Mouse (Mus musculus) layer of hippocampus, postnatal 25 days (tissue): ENCODE measurements around the gene Adi1. TPM values are rescaled to one million over a fixed set of nuclear protein-coding genes. Genes with fewer than 3 reads are reported as not detected.

ENCODE experiments used
- microRNA-seq, 2 experiments: library from miRNA; unstranded; fragments of <30 nt; microRNA quantifications; one replicate each; pipeline ENCODE4 v1.2.0; 2021
- total RNA-seq, 2 experiments: library from RNA; stranded (reverse); gene quantifications; 2 replicates each; pipeline ENCODE4 v1.2.3; 2021

Gene Adi1
- total RNA-seq, 2 experiments from 2014 or later: 29.7 to 35.0 TPM

Small RNA genes within 50 kb of the gene (microRNA-seq; reads per million reads assigned to microRNA genes)
- 0.18 to 1.00 reads per million in 2 experiments for gene Mir6937

Other genes with a start within 250 kb of the Adi1 start
- gene Dcdc2c, start 122.8 kb upstream of the Adi1 start, total RNA-seq: under 1 TPM; 0.25 to 0.52 TPM
- under 1 TPM; 0.44 to 0.45 TPM for gene Allc, start 92.7 kb upstream of the Adi1 start, total RNA-seq
- gene Colec11, start 51.9 kb upstream of the Adi1 start, total RNA-seq: under 1 TPM; 0.42 to 0.69 TPM
- gene Rps7, start 39.3 kb upstream of the Adi1 start, total RNA-seq: 100 to 1,000 TPM; 257 to 314 TPM
- gene Rnaseh1, start 25.6 kb upstream of the Adi1 start, total RNA-seq: 10 to 100 TPM; 12.0 to 16.9 TPM
- 10 to 100 TPM; 57.9 to 59.4 TPM for gene Trappc12, start 75.2 kb downstream of the Adi1 start, total RNA-seq
- 10 to 100 TPM; 48.8 to 52.1 TPM for gene Eipr1, start 76.6 kb downstream of the Adi1 start, total RNA-seq